Mouse (Mus musculus) B cell, adult 2 months (primary cell): ENCODE results near the gene Adam10.

ENCODE experiments used
- DNase-seq, 2 experiments: peaks; one replicate each; pipeline ENCODE4 v3.0.0; 2022

Gene Adam10

DNA sequence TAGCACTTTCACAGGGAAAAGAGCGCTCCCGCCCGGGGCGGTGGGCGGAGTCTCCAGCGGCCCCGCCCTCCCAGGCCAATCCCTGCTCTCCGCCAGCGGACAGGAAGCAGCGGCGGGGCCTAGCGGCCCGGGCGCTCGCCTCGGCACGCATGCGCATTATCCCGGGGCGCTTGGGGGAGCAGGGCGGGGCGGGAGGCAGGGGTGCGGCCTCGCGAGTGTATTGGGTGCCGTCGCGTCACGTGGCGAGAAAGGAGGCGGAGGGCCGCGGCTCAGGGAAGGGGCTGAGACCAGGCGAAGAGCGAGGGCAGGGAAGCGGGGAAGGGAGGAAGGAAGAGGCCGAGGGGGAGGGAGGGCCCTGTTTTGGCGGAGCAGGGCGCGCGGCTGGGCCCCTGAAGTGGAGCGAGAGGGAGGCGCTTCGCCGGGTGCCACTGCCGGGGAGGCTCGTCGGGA, at the start of gene Adam10:
Adam10 (plus strand) TSS at position 316 of the 450 bp plus-strand sequence.
- peak; percentile 97 to 98 for DNase-seq

- no peak for DNase-seq
Measured at GRCm38 (mm10) chr9:70629711-70630110, 49.1 kb upstream of the Adam10 start.

GRCm38 (mm10) chr9:70631665-70632064, 47.1 kb upstream of the Adam10 start:
- DNase-seq: no peak

DNA sequence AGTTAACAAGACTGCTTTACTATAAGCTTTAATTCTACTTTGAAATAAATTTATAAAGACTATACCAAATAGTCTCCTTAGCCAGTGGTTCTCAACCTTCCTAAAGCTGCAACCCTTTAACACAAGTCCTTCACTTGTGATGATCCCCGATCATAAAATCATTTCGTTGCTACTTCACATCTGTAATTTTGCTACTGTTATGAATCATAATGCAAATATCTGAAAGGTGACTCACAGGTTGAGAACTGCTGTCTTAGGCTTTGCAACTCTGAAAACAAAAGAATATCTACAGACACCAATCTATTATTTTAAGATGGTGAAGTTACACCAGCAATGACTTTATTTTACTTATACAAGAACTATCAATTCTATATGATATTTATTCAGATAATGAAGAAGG, 42.0 kb upstream of the Adam10 start:
- DNase-seq: no peak

GRCm38 (mm10) chr9:70650260-70650659, 28.5 kb upstream of the Adam10 start:
- peak in 1 of 2 experiments; percentile 10 for DNase-seq

DNA sequence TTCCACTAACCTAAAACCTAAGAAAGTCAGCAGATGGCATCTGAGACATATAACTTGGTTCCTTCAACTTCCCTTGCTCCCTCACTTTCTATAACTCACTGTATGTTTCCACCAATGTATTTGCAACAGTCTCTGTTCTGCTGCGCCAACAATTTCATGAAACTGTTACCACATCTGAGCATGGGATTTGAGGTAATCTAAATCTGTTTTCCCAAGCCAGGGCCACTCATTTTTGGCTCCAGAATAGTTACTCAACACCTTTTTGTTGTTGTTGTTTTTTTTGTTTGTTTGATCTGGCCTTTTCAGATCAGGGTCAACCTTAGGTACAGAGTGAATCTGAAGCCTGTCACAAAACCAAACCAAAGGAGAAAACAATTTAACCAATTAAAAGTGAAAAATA, 27.8 kb upstream of the Adam10 start:
- no peak for DNase-seq

DNA sequence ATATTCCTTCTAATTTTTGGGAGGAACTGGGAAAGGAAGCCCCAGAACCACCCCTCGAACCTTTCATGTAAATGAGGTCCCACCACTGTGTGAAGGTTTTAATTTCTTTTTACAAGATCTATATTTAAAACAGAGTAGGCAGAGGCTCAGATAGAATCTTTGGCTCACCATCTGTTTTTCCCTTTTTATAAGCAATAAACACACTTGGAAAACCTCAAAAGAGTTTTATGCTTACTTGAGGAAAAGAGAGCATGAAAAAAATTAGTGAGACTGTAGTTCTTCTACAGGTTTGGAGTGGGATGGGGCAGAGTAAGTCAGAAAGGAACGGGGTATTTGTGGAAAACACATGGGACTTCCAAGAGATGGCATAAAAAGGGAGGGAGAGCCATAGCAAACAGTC, 26.6 kb upstream of the Adam10 start:
- no peak for DNase-seq

DNA sequence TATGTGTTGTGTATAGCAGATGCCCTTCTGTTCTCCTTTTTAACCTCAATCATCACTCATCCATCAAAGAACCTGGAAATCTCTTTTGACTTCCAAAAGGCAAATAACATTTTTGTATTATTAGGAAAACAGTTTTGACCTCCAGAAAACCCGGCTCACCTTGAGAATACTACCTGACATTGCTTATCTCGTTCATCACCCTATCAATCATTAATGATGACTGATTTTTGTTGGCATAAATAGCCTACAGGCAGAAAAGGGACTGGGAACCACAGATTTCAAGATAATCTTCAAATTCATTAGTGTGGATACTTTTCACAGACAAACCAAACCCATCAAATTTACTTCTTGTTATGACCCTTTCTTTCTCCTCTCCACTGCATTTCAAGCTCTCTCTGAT, 24.9 kb upstream of the Adam10 start:
- no peak for DNase-seq

GRCm38 (mm10) chr9:70654496-70654895, 24.3 kb upstream of the Adam10 start:
- no peak for DNase-seq

DNA sequence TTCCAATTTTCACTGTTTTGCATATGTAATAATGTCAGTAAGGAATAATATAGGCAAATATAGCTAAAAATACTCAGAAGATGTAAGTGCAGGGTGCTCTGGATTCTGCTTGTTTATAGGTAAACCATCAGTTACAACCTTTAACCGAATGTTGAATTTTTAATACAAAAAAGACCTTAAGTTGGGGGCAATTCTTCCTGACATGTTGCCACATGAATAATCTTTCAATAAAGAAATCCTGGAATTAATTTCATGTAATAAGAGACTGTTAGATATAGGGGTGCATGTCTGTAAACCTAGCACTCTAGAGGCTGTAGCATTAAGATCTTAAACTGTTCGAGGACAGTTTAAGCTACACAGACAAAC, 23.1 kb upstream of the Adam10 start:
- DNase-seq: no peak

DNA sequence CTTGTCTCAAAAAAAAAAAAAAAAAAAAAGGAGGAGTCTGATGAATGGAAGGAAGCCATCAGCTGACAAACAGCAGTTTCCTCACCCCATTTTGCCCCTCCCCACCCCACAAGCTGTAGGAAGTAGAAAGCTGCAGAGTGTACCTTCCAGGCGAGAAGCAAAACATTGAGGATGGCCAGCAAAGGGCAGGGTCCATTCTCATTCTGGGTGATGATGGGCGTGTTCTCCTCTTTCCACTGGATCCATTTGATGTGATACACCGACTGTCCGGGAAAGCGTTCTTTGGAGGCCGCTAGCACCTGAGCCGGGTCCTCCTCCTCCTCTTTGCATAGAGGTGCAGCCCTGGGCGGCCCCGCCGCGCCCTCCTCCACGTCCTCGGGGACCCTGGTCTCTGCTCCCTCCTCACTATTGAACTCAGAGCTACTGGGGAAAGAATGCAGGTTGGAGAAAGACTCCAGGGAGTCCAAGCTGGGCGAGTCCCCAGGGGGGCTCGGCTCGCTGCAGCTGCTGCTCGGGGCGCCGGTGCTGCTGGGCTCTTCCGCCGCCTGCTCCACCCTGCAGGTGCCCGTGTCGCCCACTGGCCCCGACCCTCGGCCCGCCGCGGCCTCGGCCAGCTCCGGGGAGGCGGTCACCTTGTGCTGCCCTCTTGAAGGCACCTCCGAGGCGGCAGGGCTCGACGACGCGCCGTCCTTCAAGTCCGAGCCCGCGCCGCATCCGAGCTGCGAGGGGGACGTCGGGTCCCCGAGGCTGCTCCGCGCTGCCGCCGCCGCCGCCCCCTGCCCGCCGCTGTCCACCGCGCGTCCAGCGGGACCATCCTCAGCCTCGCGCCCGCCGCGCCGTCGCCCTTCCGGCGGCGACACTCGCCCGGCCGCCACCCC, 22.4 kb upstream of the Adam10 start, which contains the start of gene Gm10642:
Gm10642 (plus strand) TSS at position 122 of the 878 bp plus-strand sequence.
- DNase-seq: peak; percentile 74 to 80

DNA sequence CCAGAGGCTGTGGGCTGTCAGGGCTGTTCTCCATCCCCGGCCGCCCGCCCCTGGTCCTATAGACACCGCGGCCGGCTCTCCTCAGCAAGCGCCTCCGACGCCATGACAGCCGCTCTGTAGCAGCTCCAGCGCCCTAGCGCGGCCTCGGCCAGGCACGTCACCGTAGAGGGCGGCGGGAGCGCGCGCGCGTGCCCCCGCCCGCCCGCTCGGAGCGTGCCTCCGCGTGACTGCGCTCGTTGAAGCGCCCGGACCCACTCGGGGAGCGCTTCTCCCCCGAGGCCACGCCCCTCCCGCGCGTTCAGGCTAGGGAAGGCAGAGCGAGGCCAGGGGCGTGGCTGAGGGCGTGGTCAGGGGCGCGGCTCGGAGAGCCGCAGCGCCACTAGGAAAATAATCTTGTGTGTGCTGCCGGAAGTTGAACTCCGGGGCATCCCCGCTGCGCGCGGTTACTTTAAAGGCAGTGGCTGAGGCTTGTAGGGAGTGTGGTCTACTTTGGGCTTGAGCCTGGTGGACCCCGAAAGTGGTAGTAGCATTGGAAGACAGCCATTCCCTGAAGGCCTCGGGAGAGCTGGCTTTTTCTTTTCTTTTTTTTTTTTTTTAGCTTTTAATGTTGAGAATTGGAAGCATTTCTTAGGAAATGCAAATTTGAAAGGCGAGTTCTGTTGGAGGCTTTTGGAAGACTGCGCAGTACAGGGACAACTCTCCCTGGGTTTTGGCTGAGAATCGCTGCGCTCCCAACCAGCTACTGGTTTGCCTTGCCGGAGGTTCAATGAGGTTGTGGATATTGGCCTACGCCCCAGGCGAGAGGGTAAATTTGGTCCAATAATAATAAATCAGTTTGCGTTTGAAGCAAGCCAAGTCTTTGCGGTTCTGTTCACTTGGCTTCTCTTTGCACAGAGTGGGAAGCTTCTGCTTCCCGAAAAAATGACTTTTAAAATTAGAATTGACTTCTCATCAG, 21.5 kb upstream of the Adam10 start, which contains the start of gene Mindy2:
Mindy2 (minus strand) TSS at position 162 of the 955 bp plus-strand sequence.
- peak; percentile 99 for DNase-seq

DNA sequence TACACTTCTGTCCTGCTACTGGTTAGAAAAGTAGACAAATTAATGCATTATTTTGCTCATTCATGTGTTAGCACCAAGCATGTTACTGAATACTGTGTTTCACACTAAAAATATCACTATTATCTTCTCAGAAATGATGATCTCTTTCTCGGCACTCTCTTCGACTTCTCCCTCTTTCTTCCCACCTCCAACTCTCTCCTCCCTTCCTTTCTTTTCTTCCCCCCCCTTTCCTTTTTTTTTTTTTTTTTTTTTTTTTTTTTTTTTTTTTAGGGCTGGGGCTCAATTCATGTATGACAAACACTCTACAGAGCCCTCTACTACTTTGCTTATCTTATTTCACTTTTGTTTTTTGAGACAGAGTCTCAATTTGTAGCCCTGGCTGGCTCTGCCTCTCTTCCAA, 20.5 kb upstream of the Adam10 start:
- no peak for DNase-seq

DNA sequence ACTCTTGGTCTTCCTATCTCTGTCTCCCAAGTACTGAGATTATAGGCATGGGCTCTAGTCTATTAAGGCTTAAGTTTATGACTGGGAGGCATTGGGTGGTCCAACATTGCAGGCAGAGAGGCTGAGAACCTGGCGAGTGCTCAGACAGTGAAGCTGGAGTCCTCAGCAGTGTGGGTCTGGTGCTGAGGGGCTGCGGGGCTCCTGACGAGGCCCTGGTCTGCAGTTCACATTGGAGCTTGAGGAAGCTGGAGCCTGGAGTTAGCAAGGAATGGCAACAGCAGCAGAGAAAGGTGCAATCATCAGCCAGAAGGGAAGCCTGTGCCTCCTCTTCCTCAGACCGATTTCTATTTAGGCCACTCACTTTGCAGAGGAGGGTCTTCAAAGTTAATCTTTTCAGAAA, 13.9 kb upstream of the Adam10 start:
- no peak for DNase-seq

GRCm38 (mm10) chr9:70665372-70666145, 13.2 kb upstream of the Adam10 start:
- no peak for DNase-seq

- no peak for DNase-seq
Measured at GRCm38 (mm10) chr9:70666811-70667210, 12.0 kb upstream of the Adam10 start.

- peak; percentile 47 to 53 for DNase-seq
Measured at GRCm38 (mm10) chr9:70668048-70668447, 10.7 kb upstream of the Adam10 start.

- no peak for DNase-seq
Measured at GRCm38 (mm10) chr9:70669197-70669596, 9.6 kb upstream of the Adam10 start.

DNA sequence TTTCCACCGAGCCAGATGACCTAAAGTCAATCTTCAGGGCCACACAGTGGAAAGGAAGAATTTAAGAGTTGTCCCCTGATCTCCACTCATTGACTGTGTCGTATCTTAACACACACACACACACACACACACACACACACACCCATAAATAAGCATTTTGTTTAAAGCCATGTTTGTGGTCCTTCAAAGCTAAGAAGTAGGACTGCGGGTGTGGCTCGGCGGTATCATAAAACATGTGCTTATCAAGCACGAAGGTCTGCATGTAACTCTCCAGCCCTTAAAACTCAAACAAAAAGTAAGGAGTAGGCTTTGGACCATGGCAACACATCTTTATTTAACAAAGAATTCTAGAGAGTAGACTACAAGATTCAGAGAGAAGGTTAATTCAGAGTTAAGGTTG, 8.4 kb upstream of the Adam10 start:
- no peak for DNase-seq

GRCm38 (mm10) chr9:70671278-70671677, 7.5 kb upstream of the Adam10 start:
- peak; percentile 66 to 71 for DNase-seq

GRCm38 (mm10) chr9:70671772-70672579, 6.8 kb upstream of the Adam10 start:
- peak; percentile 32 to 33 for DNase-seq

DNA sequence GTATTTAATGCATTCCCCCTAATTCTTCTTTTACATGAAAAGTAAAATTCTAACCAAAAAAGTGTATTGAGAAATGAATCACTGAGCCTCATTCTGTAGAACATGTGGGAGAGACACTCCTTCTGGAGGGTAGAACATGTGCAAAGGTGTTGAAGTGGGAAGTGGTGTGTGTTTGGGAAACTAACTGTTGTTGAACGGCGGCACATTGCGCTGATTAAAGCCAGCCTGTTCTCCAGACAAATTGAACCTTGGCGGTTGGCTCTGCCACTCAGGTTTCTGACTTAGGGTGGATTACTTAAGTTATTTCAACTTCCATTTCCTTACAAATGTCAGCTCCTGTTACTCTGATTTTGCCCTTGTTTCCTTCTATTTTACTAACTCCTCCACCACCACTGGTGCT, 5.1 kb upstream of the Adam10 start:
- no peak for DNase-seq
